Mouse (Mus musculus) liver, embryonic 13.5 days (tissue): ENCODE data around the gene Spout1. TPM values are rescaled to one million over a fixed set of nuclear protein-coding genes. Genes with fewer than 3 reads are reported as not detected.
"Not testable (repeated sequence)": the region's sequence is repeated elsewhere in the genome, so short reads cannot be mapped to it uniquely, and the experiment has no call there.

Source experiments
- ATAC-seq: fragments of 200-750 bp; cut with Nextera tagmentation; 2 replicates; pipeline ENCODE4 v1.8.0; 2017; ENCODE audit warnings: low read depth, mild to moderate bottlenecking, moderate number of reproducible peaks, moderate library complexity
- DNase-seq: peaks from one replicate; pipeline ENCODE4 v3.0.0; 2022
- H3K27ac ChIP-seq: fragments of 300-500 bp; sonication (generic); 2 replicates; pipeline ENCODE4 v1.5.1; 2015; ENCODE audit warnings: moderate library complexity, mild to moderate bottlenecking, inconsistent platforms
- H3K27me3 ChIP-seq: fragments of 300-500 bp; sonication (generic); 2 replicates; pipeline ENCODE4 v1.6.1; 2015; ENCODE audit warnings: mild to moderate bottlenecking, inconsistent platforms
- H3K36me3 ChIP-seq: fragments of 300-500 bp; sonication (generic); 2 replicates; pipeline ENCODE4 v1.6.1; 2015; ENCODE audit warnings: mild to moderate bottlenecking, inconsistent platforms
- H3K4me1 ChIP-seq: fragments of 300-500 bp; sonication (generic); replicated peaks from 2 replicates; pipeline ENCODE4 v1.6.1; 2015; ENCODE audit warnings: inconsistent platforms
- H3K4me2 ChIP-seq: fragments of 300-500 bp; sonication (generic); 2 replicates; pipeline ENCODE4 v1.6.1; 2015; ENCODE audit warnings: inconsistent platforms, mild to moderate bottlenecking, moderate library complexity
- H3K4me3 ChIP-seq: fragments of 300-500 bp; sonication (generic); replicated peaks from 2 replicates; pipeline ENCODE4 v1.5.1; 2015; ENCODE audit warnings: mild to moderate bottlenecking, inconsistent platforms
- H3K9ac ChIP-seq: fragments of 300-500 bp; sonication (generic); 2 replicates; pipeline ENCODE4 v1.6.1; 2015; ENCODE audit warnings: mild to moderate bottlenecking, inconsistent platforms
- H3K9me3 ChIP-seq: fragments of 300-500 bp; sonication (generic); replicated peaks from 2 replicates; pipeline ENCODE4 v1.6.1; 2016; ENCODE audit warnings: inconsistent platforms
- WGBS: fragments of 180-500 bp; shearing (Covaris S2); methylation state at CpG from one replicate; pipeline ENCODE4 v1.1.7; 2015; ENCODE audit not compliant: insufficient replicate concordance; 5-methylcytosine and 5-hydroxymethylcytosine counted together
- polyA plus RNA-seq: library from polyadenylated mRNA; unstranded; fragments of >200 nt; fragmentation: Nextera tagmentation; extraction: Ambion mirVana; gene quantifications from 2 replicates; pipeline ENCODE4 v1.2.1, GENCODE M21; 2015

The Spout1 gene
- polyA plus RNA-seq, 1 experiment from 2014 or later: 40.5 TPM

DNA sequence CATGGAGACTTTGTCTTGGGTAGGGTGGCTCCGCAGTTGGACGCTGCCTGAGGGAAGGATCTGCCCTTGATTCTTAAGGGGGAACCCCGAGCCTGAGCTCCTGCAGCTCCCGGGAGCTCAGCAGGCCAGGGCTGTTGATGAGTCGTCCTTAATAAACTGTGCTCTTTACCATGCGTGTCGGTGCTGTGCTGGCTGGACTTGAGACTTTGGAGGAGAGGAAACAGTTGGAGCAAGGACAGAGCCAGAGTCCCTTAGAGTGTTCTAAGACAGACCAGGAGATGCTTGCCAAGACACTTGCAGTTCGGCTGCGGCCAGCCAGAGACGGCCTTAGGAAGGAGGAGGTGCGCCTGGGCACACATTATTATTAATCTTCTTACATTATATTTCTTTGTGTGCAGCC is 26.4 kb downstream of the Spout1 start:
- Histone ChIP-seq H3K27me3 (no peaks in the 10 kb centered on the region), H3K4me1 (no peaks in the 10 kb centered on the region), H3K36me3 (peaks cover 41% of the 10 kb centered on the region), H3K27ac (no peak overlapping the region), H3K4me2 (no peak overlapping the region), H3K9ac (no peak overlapping the region), H3K9me3 (no peaks in the 10 kb centered on the region), H3K4me3 (no peak overlapping the region)
- no peak for ATAC-seq
- WGBS: 84% methylated on average over 11 of the region's 11 CpGs
- DNase-seq: no peak

- Histone ChIP-seq H3K4me1 (no peaks in the 10 kb centered on the region), H3K9me3 (no peaks in the 10 kb centered on the region), H3K27me3 (no peaks in the 10 kb centered on the region), H3K4me3 (no peak overlapping the region), H3K36me3 (peaks cover 75% of the 10 kb centered on the region), H3K27ac (no peak overlapping the region), H3K4me2 (no peak overlapping the region), H3K9ac (no peak overlapping the region)
- no peak for ATAC-seq
- no peak for DNase-seq
- 86% methylated on average over 4 of the region's 4 CpGs for WGBS
Observed at GRCm38 (mm10) chr2:30147466-30147865, 30.8 kb downstream of the Spout1 start.

GRCm38 (mm10) chr2:30144436-30144835 is 33.8 kb downstream of the Spout1 start:
- Histone ChIP-seq H3K4me1 (no peaks in the 10 kb centered on the region), H3K4me2 (no peak overlapping the region), H3K27ac (no peak overlapping the region), H3K4me3 (no peak overlapping the region), H3K36me3 (peaks cover 86% of the 10 kb centered on the region), H3K9ac (0 out of 2 replicates have a peak overlapping the region, but pooled peaks have one; percentile 13), H3K9me3 (no peaks in the 10 kb centered on the region), H3K27me3 (no peaks in the 10 kb centered on the region)
- DNase-seq (no peak), ATAC-seq (no peak)
- WGBS: 92% methylated on average over 4 of the region's 4 CpGs

- not testable (repeated sequence) for DNase-seq, H3K4me3 ChIP-seq, H3K9me3 ChIP-seq, H3K4me2 ChIP-seq, ATAC-seq, H3K27ac ChIP-seq, H3K27me3 ChIP-seq, H3K9ac ChIP-seq
- WGBS: 79% methylated on average over 4 of the region's 4 CpGs
- Histone ChIP-seq H3K36me3 (peaks cover 65% of the 10 kb centered on the region), H3K4me1 (peaks cover 22% of the 10 kb centered on the region)
Observed at GRCm38 (mm10) chr2:30140021-30140420, 38.2 kb downstream of the Spout1 start.

GRCm38 (mm10) chr2:30136458-30136857 is 41.8 kb downstream of the Spout1 start:
- H3K4me1 ChIP-seq: peaks cover 48% of the 10 kb centered on the region
- H3K4me2 ChIP-seq: no peak overlapping the region
- DNase-seq: no peak
- H3K9me3 ChIP-seq: no peaks in the 10 kb centered on the region
- no peak for ATAC-seq
- H3K4me3 ChIP-seq: no peak overlapping the region
- H3K27me3 ChIP-seq: no peaks in the 10 kb centered on the region
- H3K36me3 ChIP-seq: peaks cover 31% of the 10 kb centered on the region
- 58% methylated on average over 10 of the region's 10 CpGs for WGBS
- H3K9ac ChIP-seq: no peak overlapping the region
- H3K27ac ChIP-seq: no peak overlapping the region

DNA sequence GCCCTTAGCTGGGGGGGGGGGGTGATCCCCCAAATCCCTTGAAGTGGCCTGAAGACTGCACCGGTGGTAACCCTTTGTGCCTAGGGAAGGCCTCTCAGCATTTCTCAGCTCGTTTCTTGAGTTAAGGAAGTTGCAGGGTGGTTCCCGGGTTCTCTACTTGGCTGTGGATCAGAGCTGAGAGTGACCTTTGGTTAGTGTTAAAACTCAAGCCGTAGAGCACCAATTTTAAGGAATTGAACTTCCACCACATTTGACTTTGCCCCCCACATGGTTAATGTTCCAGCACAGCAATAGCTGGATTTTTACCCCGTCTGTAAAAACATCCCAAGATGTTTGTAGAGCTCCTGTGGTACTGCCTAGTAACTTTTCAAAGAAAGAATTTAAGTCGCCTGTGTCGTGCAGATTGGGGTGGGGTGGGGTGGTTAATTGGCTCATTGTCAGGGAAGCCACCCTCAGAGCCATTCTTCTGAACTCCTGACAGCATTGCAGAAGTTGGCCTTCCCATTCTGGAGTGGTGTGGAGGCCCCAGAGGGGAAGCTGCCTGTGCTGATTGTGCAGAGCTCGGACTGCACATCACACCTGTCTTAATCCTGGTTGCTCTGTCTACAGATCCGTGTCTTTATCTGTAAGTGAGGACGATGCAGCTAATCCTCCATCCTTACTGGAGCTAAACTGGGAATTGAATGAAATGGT is 43.2 kb downstream of the Spout1 start:
- DNase-seq (no peak), ATAC-seq (no peak)
- peak overlapping the region; percentile 93 for H3K4me3 ChIP-seq
- no peaks in the 10 kb centered on the region for H3K27me3 ChIP-seq
- peaks cover 17% of the 10 kb centered on the region for H3K36me3 ChIP-seq
- peak overlapping the region; percentile 89 for H3K9ac ChIP-seq
- H3K4me2 ChIP-seq: peak overlapping the region; percentile 96
- 44% methylated on average over 10 of the region's 10 CpGs for WGBS
- H3K4me1 ChIP-seq: peaks cover 50% of the 10 kb centered on the region
- H3K9me3 ChIP-seq: no peaks in the 10 kb centered on the region
- peak overlapping the region; percentile 89 for H3K27ac ChIP-seq

- 10% methylated on average over 6 of the region's 6 CpGs for WGBS
- Histone ChIP-seq H3K27ac (peak overlapping the region; percentile 89), H3K9me3 (no peaks in the 10 kb centered on the region), H3K4me1 (peaks cover 53% of the 10 kb centered on the region), H3K4me2 (peak overlapping the region; percentile 96), H3K9ac (peak overlapping the region; percentile 89), H3K27me3 (no peaks in the 10 kb centered on the region), H3K36me3 (peaks cover 16% of the 10 kb centered on the region), H3K4me3 (peak overlapping the region; percentile 93)
- ATAC-seq (no peak), DNase-seq (no peak)
Observed at GRCm38 (mm10) chr2:30134378-30134711, 43.9 kb downstream of the Spout1 start.

GRCm38 (mm10) chr2:30133613-30134377 is 44.5 kb downstream of the Spout1 start, which contains the start of gene Tbc1d13:
Tbc1d13 (plus strand) TSS chr2:30133746.
- Histone ChIP-seq H3K9me3 (no peaks in the 10 kb centered on the region), H3K4me1 (peaks cover 53% of the 10 kb centered on the region), H3K36me3 (peaks cover 16% of the 10 kb centered on the region), H3K4me2 (peak within 1 kb of the TSS; percentile 96), H3K27ac (peak within 1 kb of the TSS; percentile 89), H3K27me3 (no peaks in the 10 kb centered on the region), H3K4me3 (peak within 1 kb of the TSS; percentile 93), H3K9ac (peak within 1 kb of the TSS; percentile 89)
- ATAC-seq (peak; percentile 94), DNase-seq (peak; percentile 98)
- under 1% methylated on average over 46 of the region's 46 CpGs for WGBS

GRCm38 (mm10) chr2:30132801-30133612 is 45.3 kb downstream of the Spout1 start:
- ATAC-seq (peak; percentile 29), DNase-seq (no peak)
- H3K36me3 ChIP-seq: peaks cover 16% of the 10 kb centered on the region
- peak overlapping the region; percentile 93 for H3K4me3 ChIP-seq
- H3K4me2 ChIP-seq: peak overlapping the region; percentile 96
- no peaks in the 10 kb centered on the region for H3K9me3 ChIP-seq
- no peaks in the 10 kb centered on the region for H3K27me3 ChIP-seq
- peaks cover 53% of the 10 kb centered on the region for H3K4me1 ChIP-seq
- peak overlapping the region; percentile 89 for H3K9ac ChIP-seq
- 30% methylated on average over 16 of the region's 16 CpGs for WGBS
- peak overlapping the region; percentile 89 for H3K27ac ChIP-seq

- ATAC-seq, H3K4me2 ChIP-seq, H3K27ac ChIP-seq, H3K4me3 ChIP-seq, H3K36me3 ChIP-seq, H3K9ac ChIP-seq, H3K27me3 ChIP-seq, DNase-seq, H3K9me3 ChIP-seq: not testable (repeated sequence)
- H3K4me1 ChIP-seq: peaks cover 43% of the 10 kb centered on the region
- 58% methylated on average over 5 of the region's 5 CpGs for WGBS
Observed at GRCm38 (mm10) chr2:30131240-30131639, 47.0 kb downstream of the Spout1 start.

DNA sequence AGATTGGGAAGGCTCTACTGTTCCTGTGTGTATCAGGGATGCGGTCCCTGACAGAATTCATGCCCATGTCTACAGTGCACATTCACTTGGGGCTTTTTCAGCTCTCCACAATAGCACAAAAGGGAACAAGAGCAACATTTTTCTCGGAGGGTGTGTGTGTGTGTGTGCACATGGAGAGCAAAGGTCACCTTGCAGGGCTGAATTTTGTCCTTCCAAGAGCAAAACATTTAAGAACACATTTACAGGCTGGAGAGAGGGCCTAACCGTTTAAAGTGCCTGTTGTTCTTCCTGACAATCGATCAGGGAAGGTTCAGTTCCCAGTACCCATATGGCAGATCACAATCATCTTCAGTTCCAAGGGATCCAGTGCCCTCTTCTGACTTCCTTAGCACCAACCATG is 48.1 kb downstream of the Spout1 start:
- 75% methylated on average over 4 of the region's 4 CpGs for WGBS
- ATAC-seq (no peak), DNase-seq (no peak)
- Histone ChIP-seq H3K4me1 (peaks cover 34% of the 10 kb centered on the region), H3K9ac (no peak overlapping the region), H3K36me3 (no peaks in the 10 kb centered on the region), H3K4me3 (no peak overlapping the region), H3K9me3 (no peaks in the 10 kb centered on the region), H3K4me2 (no peak overlapping the region), H3K27me3 (no peaks in the 10 kb centered on the region), H3K27ac (no peak overlapping the region)
